Mouse (Mus musculus) lung, postnatal 0 days (tissue): ENCODE data around the gene Tbc1d9b. TPM values are rescaled to one million over a fixed set of nuclear protein-coding genes. Genes with fewer than 3 reads are reported as not detected.

ENCODE experiments used
- ATAC-seq: fragments of 200-750 bp; cut with Nextera tagmentation; 2 replicates; pipeline ENCODE4 v1.8.0; 2017; ENCODE audit warnings: moderate library complexity
- DNase-seq: peaks from one replicate; pipeline ENCODE4 v3.0.0-alpha.2; 2016; ENCODE audit warnings: low spot score
- H3K27ac ChIP-seq: fragments of 300-500 bp; sonication (generic); 2 replicates; pipeline ENCODE4 v1.5.1; 2014; ENCODE audit warnings: antibody characterized with exemption, mild to moderate bottlenecking, low read length, mixed read lengths
- H3K27me3 ChIP-seq: fragments of 300-500 bp; sonication (generic); replicated peaks from 2 replicates; pipeline ENCODE4 v1.6.1; 2014; ENCODE audit warnings: low read length, mixed read lengths; ENCODE audit not compliant: insufficient read depth
- H3K36me3 ChIP-seq: fragments of 300-500 bp; sonication (generic); 2 replicates; pipeline ENCODE4 v1.6.1; 2014; ENCODE audit warnings: low read length, mixed read lengths; ENCODE audit not compliant: insufficient read depth
- H3K4me1 ChIP-seq: fragments of 300-500 bp; sonication (generic); 2 replicates; pipeline ENCODE4 v1.6.1; 2014; ENCODE audit warnings: antibody characterized with exemption, low read depth, low read length, mixed read lengths; ENCODE audit not compliant: insufficient read depth
- H3K4me2 ChIP-seq: fragments of 300-500 bp; sonication (generic); replicated peaks from 2 replicates; pipeline ENCODE4 v1.6.1; 2014; ENCODE audit warnings: low read depth, mild to moderate bottlenecking, low read length, moderate library complexity, mixed read lengths
- H3K4me3 ChIP-seq: fragments of 300-500 bp; sonication (generic); 2 replicates; pipeline ENCODE4 v1.5.1; 2014; ENCODE audit warnings: low read depth, low read length
- H3K9ac ChIP-seq: fragments of 300-500 bp; sonication (generic); replicated peaks from 2 replicates; pipeline ENCODE4 v1.6.1; 2014; ENCODE audit warnings: low read depth, mild to moderate bottlenecking
- H3K9me3 ChIP-seq: fragments of 300-500 bp; sonication (generic); 2 replicates; pipeline ENCODE4 v1.6.1; 2016; ENCODE audit warnings: low read length, mixed read lengths
- CTCF ChIP-seq: IDR thresholded peaks from 2 replicates; pipeline ENCODE4 v1.5.1; 2016; ENCODE audit warnings: antibody characterized with exemption, mild to moderate bottlenecking
- EP300 ChIP-seq: IDR thresholded peaks from 2 replicates; pipeline ENCODE4 v1.6.1; 2016; ENCODE audit warnings: antibody characterized with exemption, mild to moderate bottlenecking, control low read depth
- WGBS: fragments of 180-500 bp; shearing (Covaris S2); extraction: QIAGEN DNeasy Blood & Tissue Kit; methylation state at CpG from one replicate; pipeline ENCODE4 v1.1.7; 2014; 5-methylcytosine and 5-hydroxymethylcytosine counted together
- polyA plus RNA-seq: library from polyadenylated mRNA; unstranded; fragments of >200 nt; fragmentation: Nextera tagmentation; extraction: Ambion mirVana; gene quantifications from 2 replicates; pipeline ENCODE4 v1.2.1, GENCODE M21; 2015

Gene Tbc1d9b
- polyA plus RNA-seq, 1 experiment from 2014 or later, result 26.1 TPM

DNA sequence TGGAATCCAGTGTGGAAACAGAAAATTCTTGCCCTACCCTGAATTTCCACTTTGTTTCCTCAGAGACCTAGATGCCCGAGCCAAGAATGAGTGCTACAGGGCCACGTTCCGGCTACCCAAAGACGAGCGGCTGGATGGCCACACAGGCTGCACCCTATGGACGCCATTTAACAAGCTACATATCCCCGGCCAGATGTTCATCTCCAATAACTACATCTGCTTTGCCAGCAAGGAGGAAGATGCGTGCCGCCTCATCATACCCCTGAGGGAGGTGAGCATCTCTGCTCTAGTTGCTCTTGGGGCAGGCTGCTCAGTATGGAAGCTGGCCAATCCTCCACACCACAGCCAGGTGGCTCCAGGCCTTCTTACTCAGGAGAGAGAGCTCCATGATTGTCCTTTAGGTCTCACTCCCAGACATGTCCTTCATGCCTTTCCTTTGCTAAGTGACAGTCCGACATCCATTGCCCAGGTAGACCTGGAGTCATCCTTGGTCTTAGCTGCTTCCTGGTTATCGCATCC, 16.8 kb downstream of the Tbc1d9b start:
- ATAC-seq (no peak), DNase-seq (no peak)
- Histone ChIP-seq H3K9ac (no peak overlapping the region), H3K4me3 (no peak overlapping the region), H3K4me2 (no peak overlapping the region), H3K27me3 (no peaks in the 10 kb centered on the region), H3K27ac (0 out of 2 replicates have a peak overlapping the region, but pooled peaks have one; percentile 32), H3K36me3 (peaks cover 60% of the 10 kb centered on the region), H3K9me3 (no peaks in the 10 kb centered on the region), H3K4me1 (peaks cover 5% of the 10 kb centered on the region; the same call in 1 of the 2 replicates)
- WGBS, result 95% methylated on average over 11 of the region's 11 CpGs
- no peak for TF ChIP-seq CTCF
- no peak for TF ChIP-seq EP300

DNA sequence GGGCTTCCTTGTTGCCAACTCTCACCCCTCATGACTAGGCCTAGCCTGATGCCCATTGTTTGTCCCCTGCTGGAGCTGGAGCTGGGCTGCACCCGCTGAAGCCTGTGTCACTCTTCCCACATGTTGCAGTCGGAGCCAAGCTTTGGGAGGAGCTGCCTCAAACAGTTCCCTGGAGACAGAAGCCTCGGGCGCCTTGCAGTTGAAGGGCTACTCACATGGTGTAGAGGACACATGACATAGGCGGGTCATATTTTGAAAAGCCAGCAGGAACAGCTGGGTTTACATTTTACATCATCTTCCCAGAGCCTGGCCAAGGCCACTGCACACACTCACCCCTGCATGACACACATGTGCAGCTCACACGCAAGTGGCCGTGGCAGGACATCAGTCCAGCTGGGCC, 18.0 kb downstream of the Tbc1d9b start:
- no peak overlapping the region for H3K4me3 ChIP-seq
- H3K9me3 ChIP-seq, result no peaks in the 10 kb centered on the region
- H3K27ac ChIP-seq, result no peak overlapping the region
- H3K9ac ChIP-seq, result no peak overlapping the region
- H3K36me3 ChIP-seq, result peaks cover 56% of the 10 kb centered on the region
- no peaks in the 10 kb centered on the region for H3K27me3 ChIP-seq
- DNase-seq, result peak; percentile 53
- WGBS, result 51% methylated on average over 7 of the region's 7 CpGs
- H3K4me1 ChIP-seq, result peaks cover 5% of the 10 kb centered on the region; the same call in 1 of the 2 replicates
- ATAC-seq, result peak; percentile 75
- TF ChIP-seq EP300 (no peak), CTCF (peak; percentile 24; the same call in 1 of the 2 replicates)
- no peak overlapping the region for H3K4me2 ChIP-seq

GRCm38 (mm10) chr11:50149603-50150150, 18.5 kb downstream of the Tbc1d9b start:
- no peak overlapping the region for H3K9ac ChIP-seq
- no peak overlapping the region for H3K4me3 ChIP-seq
- no peak for TF ChIP-seq CTCF
- no peak for TF ChIP-seq EP300
- H3K4me2 ChIP-seq, result no peak overlapping the region
- DNase-seq, result no peak
- no peak for ATAC-seq
- peaks cover 56% of the 10 kb centered on the region for H3K36me3 ChIP-seq
- no peaks in the 10 kb centered on the region for H3K27me3 ChIP-seq
- 55% methylated on average over 9 of the region's 9 CpGs for WGBS
- H3K27ac ChIP-seq, result no peak overlapping the region
- no peaks in the 10 kb centered on the region for H3K9me3 ChIP-seq
- H3K4me1 ChIP-seq, result peaks cover 5% of the 10 kb centered on the region; the same call in 1 of the 2 replicates

GRCm38 (mm10) chr11:50151374-50151773, 20.2 kb downstream of the Tbc1d9b start:
- Histone ChIP-seq H3K4me2 (no peak overlapping the region), H3K4me1 (peaks cover 5% of the 10 kb centered on the region; the same call in 1 of the 2 replicates), H3K27ac (no peak overlapping the region), H3K36me3 (peaks cover 50% of the 10 kb centered on the region), H3K9me3 (no peaks in the 10 kb centered on the region), H3K27me3 (no peaks in the 10 kb centered on the region), H3K9ac (no peak overlapping the region), H3K4me3 (no peak overlapping the region)
- no peak for DNase-seq
- 89% methylated on average over 3 of the region's 3 CpGs for WGBS
- ATAC-seq, result no peak
- TF ChIP-seq CTCF (no peak), EP300 (no peak)

DNA sequence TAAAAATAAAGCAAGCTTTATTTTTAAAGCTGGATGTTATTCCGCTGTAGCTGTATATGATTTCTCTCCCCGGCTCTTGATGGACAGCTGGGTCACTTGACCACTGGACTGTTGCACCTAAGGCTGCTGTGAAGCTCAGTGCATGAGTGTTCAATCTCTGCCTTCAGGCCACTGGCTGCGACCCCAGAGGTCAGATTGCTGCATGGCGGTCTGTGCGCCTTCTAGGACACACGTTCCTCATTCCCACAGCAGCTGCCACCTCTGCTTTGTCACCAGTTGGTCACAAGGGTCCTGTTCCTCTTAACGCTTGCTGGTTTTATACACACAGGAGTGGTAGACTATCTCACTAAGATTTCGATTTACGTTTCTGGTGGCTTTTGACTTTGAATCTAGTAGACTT, 23.0 kb downstream of the Tbc1d9b start:
- H3K27me3 ChIP-seq, result no peaks in the 10 kb centered on the region
- DNase-seq (peak; percentile 40), ATAC-seq (peak; percentile 18; the same call in 1 of the 2 replicates)
- H3K9ac ChIP-seq, result no peak overlapping the region
- no peaks in the 10 kb centered on the region for H3K4me1 ChIP-seq
- H3K9me3 ChIP-seq, result no peaks in the 10 kb centered on the region
- H3K4me2 ChIP-seq, result no peak overlapping the region
- peaks cover 67% of the 10 kb centered on the region for H3K36me3 ChIP-seq
- WGBS, result 67% methylated on average over 9 of the region's 9 CpGs
- H3K27ac ChIP-seq, result no peak overlapping the region
- no peak overlapping the region for H3K4me3 ChIP-seq
- TF ChIP-seq EP300 (no peak), CTCF (no peak)

- peaks cover 60% of the 10 kb centered on the region for H3K36me3 ChIP-seq
- no peak overlapping the region for H3K4me3 ChIP-seq
- H3K27ac ChIP-seq, result no peak overlapping the region
- WGBS, result 72% methylated on average over 12 of the region's 12 CpGs
- ATAC-seq (peak; percentile 48), DNase-seq (peak; percentile 18)
- no peak overlapping the region for H3K9ac ChIP-seq
- H3K4me1 ChIP-seq, result no peaks in the 10 kb centered on the region
- H3K4me2 ChIP-seq, result no peak overlapping the region
- no peaks in the 10 kb centered on the region for H3K27me3 ChIP-seq
- H3K9me3 ChIP-seq, result no peaks in the 10 kb centered on the region
- TF ChIP-seq EP300 (no peak), CTCF (peak; percentile 35)
Observed at GRCm38 (mm10) chr11:50154777-50155520, 23.8 kb downstream of the Tbc1d9b start.
